Mouse (Mus musculus): ENCODE results near the gene Fcer1g. TPM values are rescaled to one million over a fixed set of nuclear protein-coding genes. Genes with fewer than 3 reads are reported as not detected.

Gene Fcer1g
- total RNA-seq, 2 experiments from 2014 or later, result 14.9 to 17.2 TPM

DNA sequence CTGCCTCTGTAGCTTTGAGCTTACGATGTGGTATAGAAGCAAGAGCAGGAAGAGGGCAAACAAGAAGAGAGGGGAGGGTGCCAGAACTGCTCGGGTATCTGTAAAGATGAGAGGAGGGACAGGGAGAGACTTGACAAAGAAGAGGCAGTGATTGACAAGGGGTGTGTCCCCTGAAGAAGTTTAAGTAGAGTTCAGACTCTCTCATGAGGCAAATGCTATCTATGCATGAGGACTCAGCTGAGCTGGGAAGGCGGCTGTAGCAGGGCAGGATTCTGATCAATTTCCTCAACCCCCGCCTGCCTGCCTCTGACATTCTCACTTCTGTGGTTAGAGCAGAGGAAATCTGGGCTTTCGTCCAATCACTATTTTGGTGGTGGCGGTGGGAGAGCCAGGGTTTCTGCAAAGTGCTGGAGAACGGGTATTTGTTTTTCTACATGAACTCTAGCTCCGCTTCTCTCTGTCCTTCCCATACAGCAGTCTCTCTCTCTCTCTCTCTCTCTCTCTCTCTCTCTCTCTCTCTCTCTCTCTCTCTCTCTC lies 28.5 kb upstream of the Fcer1g start:
- TF ChIP-seq CTCF (conservative IDR thresholded peaks at IDR 0.05), result no peak

DNA sequence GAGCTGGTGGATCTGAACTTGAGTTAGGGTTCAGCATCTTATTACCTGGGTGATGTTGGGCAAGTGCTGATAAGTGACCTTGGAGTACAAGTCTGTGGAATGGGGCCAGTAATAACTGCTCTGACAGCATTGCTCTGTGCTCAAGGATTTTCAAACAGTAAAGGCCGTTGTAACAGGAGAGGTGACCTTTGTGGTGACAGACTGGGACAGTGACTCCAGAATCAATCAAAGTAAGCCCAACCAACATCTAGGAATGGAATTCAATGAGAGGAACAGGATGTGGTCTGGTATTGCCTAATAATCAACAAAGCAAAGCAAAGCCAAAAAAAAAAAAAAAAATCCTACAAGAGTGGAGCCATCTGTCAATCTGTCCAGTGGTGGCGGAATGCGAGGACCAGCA lies 26.2 kb upstream of the Fcer1g start:
- H3K27ac ChIP-seq, result no peak overlapping the region; the same call in 1 of the 2 replicates
- TF ChIP-seq CTCF (conservative IDR thresholded peaks at IDR 0.05), result no peak
- DNase-seq (ENCODE audit: low spot score in 2 of 2), result no peak
- H3K4me3 ChIP-seq, result no peak overlapping the region

More for the DNA sequence above, 28.5 kb upstream of the Fcer1g start:
- peak overlapping the region; percentile 34; the same call in 1 of the 2 replicates for H3K4me3 ChIP-seq
- H3K27ac ChIP-seq, result peak overlapping the region; percentile 93
- DNase-seq (ENCODE audit: low spot score in 2 of 2), result peak; percentile 84 to 92

DNA sequence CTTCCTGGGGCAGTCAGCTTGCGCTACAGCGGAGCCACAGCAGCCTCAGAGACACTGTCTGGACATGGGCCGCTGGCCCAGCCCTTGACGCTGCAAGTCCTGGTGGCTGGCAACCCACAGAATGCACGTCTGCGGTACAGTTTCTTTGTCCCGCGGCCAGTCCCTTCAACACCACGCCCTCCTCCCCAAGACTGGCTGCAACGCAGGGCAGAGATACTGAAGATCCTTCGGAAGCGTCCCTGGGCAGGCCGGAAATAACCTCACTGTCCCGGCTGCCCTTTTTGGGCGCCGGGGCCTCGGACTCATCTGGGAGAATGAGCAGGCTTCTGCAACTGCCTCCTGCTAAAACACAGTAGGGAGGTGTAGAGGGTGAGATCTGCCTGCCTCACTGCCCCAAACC lies 24.8 kb upstream of the Fcer1g start:
- TF ChIP-seq CTCF (conservative IDR thresholded peaks at IDR 0.05), result no peak
- Histone ChIP-seq H3K4me3 (no peak overlapping the region), H3K27ac (no peak overlapping the region)
- DNase-seq (ENCODE audit: low spot score in 2 of 2), result no peak

DNA sequence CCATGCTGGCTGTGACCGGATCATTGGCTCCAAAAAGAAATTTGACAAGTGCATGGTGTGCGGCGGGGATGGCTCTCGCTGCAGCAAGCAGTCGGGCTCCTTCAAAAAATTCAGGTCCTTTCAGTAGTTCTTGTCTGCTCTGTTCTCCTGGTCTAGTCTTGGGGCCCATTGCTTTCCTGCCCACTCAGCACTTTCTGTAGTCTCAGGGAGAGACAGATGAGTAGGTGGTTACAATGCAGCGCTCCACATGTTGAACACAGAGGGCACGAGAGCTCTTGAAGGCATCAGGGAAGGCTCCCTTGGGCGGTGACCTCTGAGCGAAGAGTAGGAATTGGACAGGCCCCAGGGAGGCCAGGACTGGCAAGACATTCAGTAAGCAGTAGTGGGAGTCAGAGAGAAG lies 23.6 kb upstream of the Fcer1g start:
- no peak for TF ChIP-seq CTCF (conservative IDR thresholded peaks at IDR 0.05)
- DNase-seq (ENCODE audit: low spot score in 2 of 2), result no peak
- no peak overlapping the region for H3K27ac ChIP-seq
- no peak overlapping the region for H3K4me3 ChIP-seq

DNA sequence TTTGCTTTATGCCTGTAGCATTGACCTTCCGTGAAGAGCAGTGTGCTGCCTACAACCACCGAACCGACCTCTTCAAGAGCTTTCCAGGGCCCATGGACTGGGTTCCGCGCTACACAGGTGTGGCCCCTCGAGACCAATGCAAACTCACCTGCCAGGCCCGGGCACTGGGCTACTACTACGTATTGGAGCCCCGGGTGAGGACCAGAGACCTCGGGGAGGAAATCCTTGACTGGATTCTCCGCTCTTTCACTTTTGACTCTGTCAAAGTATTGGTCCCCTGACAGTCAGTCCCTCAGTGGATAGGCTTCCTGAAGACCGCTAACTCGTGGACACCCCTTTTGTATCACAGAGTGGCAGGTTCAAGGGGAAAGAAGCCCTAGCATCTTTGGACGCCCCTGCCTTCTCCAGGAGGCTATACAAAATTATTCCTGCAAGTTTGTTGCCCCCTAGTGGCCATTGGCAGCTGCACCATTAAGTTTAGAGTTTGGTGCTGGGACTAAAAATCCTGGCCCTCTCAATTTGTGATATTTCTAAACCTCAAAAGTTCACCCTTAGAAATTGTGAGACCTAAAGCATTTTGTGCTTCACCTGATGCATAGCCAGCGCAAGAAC lies 22.9 kb upstream of the Fcer1g start:
- H3K4me3 ChIP-seq, result no peak overlapping the region
- H3K27ac ChIP-seq, result no peak overlapping the region
- DNase-seq (ENCODE audit: low spot score in 2 of 2), result peak; percentile 59 to 74
- peak; percentile 95 for TF ChIP-seq CTCF (conservative IDR thresholded peaks at IDR 0.05)

DNA sequence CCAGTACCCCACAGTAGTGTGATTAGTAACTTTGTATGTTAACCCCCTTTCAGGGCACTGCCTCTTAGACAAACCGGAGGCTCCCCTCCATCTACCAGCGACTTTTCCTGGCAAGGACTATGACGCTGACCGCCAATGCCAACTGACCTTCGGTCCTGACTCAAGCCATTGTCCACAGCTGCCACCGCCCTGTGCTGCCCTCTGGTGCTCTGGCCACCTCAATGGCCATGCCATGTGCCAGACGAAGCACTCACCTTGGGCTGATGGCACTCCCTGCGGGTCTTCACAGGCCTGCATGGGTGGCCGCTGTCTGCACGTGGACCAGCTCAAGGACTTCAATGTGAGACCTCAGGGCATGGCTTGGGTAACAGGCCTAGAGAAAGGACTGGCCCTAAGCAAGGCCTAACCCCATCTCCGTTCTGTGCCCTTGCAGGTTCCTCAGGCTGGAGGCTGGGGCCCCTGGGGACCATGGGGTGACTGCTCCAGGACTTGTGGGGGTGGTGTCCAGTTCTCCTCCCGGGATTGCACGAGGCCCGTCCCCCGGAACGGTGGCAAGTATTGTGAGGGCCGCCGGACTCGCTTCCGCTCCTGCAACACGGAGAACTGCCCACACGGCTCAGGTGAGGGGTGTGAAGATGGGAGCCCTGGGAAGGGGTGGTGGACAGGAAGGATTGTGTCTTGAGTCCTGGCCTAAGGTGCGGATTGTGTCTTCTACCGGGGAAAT lies 22.1 kb upstream of the Fcer1g start:
- no peak overlapping the region for H3K4me3 ChIP-seq
- no peak for DNase-seq (ENCODE audit: low spot score in 2 of 2)
- no peak overlapping the region for H3K27ac ChIP-seq
- TF ChIP-seq CTCF (conservative IDR thresholded peaks at IDR 0.05), result peak; percentile 26

DNA sequence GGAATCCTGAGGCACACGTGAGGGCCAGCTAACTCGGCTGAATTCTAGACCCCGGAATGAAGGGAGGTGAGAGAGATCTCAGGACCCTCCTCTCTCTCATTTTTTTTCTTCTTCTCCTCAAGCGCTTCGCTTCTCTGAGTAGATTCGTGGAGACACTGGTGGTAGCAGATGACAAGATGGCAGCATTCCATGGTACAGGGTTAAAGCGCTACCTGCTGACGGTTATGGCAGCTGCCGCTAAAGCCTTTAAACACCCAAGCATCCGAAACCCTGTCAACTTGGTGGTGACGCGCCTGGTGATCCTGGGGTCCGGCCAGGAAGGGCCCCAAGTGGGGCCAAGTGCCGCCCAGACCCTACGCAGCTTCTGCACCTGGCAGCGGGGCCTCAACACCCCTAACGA lies 18.2 kb upstream of the Fcer1g start:
- H3K27ac ChIP-seq, result peak overlapping the region; percentile 66
- no peak for DNase-seq (ENCODE audit: low spot score in 2 of 2)
- peak overlapping the region; percentile 24; the same call in 1 of the 2 replicates for H3K4me3 ChIP-seq
- no peak for TF ChIP-seq CTCF (conservative IDR thresholded peaks at IDR 0.05)

DNA sequence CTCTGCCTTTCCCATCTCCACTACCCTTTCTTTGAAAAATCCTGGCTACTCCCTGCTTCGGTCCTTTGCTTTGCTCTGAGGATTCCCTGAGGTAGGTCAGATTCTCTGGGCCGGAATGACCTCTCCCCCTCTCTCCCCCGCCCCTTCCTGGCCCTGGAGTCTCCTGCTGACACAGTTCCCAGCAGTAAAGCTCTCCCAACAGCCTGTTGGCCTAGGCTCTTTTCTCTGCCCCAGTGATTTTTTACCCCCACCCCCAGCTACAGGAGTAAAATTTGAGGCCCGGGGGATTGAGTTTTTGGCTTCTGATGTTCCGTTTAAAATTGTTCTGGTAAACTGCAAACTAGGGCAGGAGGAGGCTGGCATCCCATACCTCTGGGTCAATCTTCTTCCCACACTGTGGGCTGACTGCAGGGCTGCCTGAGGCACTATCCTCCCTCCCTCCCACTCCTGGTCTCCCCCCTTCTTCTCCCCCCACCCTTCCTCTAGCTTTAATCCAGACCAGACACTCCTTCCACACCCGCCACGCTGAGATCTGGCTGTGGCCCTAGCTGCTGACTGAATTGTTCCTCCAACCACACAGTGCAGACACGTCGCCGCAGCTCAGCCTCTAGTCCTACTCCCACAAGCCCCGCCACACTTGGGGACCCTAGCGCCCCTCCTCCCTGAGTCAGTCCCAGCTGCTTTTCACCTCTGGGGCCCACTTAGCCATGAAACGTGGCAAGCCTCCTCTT lies 17.6 kb upstream of the Fcer1g start:
- no peak for DNase-seq (ENCODE audit: low spot score in 2 of 2)
- H3K27ac ChIP-seq, result peak overlapping the region; percentile 66
- no peak for TF ChIP-seq CTCF (conservative IDR thresholded peaks at IDR 0.05)

DNA sequence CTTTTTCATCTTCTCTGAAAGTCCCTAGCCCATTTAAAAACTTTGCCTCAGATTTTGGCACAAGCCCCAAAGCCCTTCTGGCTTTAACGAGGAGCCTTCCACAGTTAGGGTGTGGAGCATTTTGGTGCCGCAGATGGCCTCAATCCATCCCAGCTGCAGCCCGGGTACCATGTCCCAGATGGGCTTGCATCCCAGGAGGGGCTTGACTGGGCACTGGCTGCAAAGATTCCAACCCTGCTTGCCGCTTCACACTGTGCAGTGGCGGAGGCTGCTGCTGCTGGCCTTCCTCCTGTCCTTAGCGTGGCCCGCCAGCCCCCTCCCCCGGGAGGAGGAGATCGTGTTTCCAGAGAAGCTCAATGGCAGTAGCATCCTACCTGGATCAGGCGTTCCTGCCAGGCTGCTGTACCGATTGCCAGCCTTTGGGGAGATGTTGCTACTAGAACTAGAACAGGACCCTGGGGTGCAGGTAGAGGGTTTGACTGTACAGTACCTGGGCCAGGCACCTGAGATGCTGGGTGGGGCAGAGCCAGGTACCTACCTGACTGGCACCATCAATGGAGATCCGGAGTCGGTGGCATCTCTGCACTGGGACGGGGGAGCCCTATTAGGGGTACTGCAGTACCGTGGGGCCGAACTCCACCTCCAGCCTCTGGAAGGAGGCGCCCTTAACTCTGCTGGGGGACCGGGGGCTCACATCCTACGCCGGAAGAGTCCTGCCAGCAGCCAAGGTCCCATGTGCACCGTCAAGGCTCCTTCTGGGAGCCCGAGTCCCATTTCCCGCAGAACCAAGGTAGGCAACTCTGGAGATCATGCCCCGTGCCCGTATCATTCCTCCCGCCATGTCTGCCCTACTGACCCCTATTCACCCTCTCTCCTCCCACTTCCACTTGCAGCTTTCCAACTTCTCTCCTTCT lies 16.8 kb upstream of the Fcer1g start, which contains the start of gene Ndufs2:
Ndufs2 (minus strand) TSS at position 709 of the 914 bp plus-strand sequence.
- H3K4me3 ChIP-seq, result peak within 1 kb of the TSS; percentile 47
- peak within 1 kb of the TSS; percentile 66 for H3K27ac ChIP-seq
- no peak for DNase-seq (ENCODE audit: low spot score in 2 of 2)
- no peak for TF ChIP-seq CTCF (conservative IDR thresholded peaks at IDR 0.05)

More for the DNA sequence above, 17.6 kb upstream of the Fcer1g start:
- H3K4me3 ChIP-seq, result peak overlapping the region; percentile 47

DNA sequence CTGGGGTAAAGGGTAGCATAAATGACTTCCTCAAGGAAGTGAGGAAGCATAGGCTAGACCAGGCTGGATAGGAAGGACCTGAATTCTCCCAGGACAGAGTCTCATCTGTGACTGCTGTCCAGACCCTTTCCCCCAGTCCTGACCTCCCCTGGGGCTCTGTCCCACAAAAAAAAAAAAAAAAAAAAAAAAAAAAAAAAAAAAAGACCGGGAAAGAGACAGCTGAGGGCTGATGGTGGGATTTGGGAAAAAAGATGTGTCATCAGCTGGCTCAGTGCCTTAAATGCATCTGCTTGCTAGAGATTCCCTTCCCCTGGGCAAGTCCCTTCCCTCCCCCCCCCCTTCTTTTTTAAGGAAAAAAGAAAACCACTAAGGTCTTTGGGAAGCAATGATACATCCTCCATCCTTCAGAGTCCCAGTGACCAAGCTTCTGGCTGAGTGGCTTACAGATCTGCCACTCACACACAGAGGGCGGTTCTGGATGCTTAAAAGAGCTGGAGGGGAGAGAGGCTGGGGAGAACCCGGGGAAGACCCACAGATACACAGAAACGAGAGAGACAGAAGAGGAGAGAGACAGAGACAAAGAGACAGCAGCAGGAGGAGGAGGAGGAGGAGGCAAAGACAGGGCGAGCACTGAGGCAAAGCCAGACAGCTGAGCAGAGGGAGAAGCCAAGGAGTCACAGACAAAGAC lies 15.9 kb upstream of the Fcer1g start, which contains the start of gene Adamts4:
Adamts4 (plus strand) TSS at position 509 of the 688 bp plus-strand sequence.
- TF ChIP-seq CTCF (conservative IDR thresholded peaks at IDR 0.05), result no peak
- peak within 1 kb of the TSS; percentile 47 for H3K4me3 ChIP-seq
- H3K27ac ChIP-seq, result peak within 1 kb of the TSS; percentile 66
- peak; percentile 41 to 58 for DNase-seq (ENCODE audit: low spot score in 2 of 2)
